Mouse (Mus musculus): ENCODE measurements at regions not wholly inside any gene's neighbourhood (a gene's known extent, or its start where the extent isn't known, plus 50 kb on each side); places are given as distances from the start of the nearest gene placed in this dataset.

DNA sequence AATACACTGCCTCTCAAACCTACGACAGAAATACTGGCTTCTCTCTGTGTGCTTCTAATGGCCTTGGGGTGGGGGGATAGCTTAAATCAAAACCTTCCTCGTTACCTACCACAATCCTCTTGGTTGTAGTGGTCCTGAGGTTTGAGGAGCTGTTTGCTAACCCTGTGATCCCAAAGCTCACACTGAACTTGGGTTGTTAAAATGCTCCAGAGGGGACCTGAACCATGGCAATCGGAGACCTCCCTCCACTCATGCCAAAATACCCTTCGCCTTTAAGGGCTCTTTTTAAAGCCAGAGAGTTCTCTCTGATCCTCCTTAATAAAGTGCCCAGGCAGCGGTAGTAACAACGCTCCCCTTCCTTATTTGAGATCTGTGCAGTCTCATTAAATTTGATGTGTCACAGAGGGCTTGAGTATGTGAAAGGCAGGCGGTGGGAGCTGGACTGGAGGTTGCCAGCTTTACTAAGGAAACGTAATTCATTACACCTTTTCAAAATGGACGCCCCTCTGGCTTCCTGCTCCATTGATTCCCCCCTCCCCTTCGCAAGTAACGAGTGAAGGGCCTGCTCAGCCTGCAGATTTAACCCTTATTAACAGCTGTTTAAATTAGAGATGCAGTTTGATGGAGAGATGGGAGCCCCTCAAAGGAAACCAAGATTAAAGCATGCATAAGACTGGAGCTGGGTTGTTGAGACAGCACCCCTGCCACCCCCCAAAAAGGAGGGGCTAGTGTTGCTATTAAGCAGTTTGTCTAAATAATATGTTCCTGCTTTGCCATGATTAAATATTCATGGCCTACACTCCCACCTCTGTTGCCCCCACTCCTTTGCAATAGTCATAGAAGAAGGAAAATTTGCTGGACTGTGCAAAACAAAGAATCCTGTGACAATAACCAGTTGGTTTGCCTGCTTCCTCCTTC lies 289.4 kb downstream of the Sorl1 start:
- ATAC-seq (ENCODE audit: poor library complexity, severe bottlenecking), result no peak

DNA sequence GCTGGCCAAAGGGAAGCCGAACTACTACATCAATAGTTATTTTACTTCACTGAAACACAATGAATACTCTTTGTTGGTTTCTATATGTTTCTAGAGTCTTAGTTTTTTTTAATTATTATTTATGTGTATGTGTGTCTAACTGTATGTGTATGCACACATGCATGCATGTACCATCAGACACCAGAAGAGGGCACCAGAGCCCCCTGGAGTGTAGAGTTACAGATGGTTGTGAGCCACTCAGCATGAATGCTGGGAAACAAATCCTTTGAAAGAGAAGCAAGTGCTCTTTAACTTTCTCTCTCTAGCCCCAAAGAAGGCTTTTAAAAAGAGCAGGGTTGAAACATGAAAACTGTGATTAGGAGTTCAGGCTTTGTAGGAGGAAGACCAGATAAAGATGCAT lies 290.7 kb downstream of the Sorl1 start:
- no peak for ATAC-seq (ENCODE audit: poor library complexity, severe bottlenecking)

DNA sequence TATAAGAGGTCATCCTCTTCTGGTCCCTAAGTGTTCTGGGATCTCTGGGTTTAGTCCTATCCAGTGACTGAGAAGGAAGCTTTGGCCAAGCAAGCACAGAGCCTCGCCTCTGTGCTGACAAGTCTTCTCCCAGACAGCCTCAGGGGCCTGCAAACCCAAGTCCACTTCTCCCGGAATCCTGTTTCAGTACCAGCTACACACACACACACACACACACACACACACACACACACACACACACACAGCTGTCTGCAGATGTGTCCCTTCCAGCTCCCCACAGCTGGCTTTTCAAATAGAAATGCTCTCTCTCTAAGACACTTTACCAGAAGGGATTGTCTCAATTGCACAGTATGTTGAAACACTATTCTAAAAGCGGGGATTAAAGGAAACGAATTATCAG lies 296.7 kb downstream of the Sorl1 start:
- no peak for ATAC-seq (ENCODE audit: poor library complexity, severe bottlenecking)

DNA sequence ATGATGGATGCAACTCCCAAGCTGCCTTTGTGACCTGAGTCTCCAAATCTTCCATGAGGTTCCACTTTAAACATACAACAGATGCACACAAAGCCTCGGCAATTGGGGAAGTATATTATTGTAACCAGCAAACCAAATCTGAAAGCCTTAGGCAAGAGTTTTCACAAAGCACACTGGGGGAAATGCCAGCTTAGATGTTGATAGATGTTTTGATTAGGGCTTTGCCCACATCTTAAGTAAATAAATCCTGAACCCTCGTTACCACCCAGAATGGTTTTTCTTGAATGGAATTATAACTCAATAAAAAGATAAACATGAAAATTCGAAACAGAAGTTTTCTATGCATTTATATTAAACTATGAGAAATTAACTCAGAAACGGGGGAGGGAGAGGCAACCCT lies 302.7 kb downstream of the Sorl1 start:
- ATAC-seq (ENCODE audit: poor library complexity, severe bottlenecking), result no peak

DNA sequence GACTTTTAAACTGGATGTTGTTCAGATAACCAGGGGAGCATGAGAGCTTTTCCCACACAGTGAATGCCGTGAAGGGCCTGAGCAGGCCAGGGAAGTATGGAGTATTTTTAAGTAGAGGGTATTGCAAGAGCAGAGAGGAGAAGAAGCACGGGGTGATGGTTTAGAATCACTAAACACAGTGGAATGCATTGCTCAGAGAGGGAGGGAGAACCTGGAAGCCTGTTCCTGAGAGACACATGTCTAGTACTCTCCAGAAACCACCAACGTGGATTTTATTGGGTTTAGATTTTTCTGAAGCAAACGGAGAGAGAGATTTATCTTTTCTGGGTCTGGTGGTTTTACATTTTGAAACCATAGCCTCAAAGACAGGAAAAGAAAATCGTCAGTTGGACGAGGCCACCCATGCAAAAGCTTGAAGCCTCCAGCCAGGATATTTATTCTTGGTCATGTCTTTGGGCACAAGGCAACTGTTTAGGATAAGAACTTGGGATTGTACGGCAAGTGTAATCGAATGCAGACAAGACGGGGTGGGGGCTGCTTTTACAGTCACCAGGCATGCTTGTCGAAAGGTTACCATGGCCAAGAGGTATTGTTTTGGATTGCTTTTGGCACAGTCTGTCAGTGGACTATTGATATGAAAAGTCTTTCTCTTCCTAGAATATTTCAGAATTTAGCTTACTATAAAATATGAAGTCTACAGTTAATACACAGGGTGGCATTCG lies 306.2 kb downstream of the Sorl1 start:
- no peak for ATAC-seq (ENCODE audit: poor library complexity, severe bottlenecking)

DNA sequence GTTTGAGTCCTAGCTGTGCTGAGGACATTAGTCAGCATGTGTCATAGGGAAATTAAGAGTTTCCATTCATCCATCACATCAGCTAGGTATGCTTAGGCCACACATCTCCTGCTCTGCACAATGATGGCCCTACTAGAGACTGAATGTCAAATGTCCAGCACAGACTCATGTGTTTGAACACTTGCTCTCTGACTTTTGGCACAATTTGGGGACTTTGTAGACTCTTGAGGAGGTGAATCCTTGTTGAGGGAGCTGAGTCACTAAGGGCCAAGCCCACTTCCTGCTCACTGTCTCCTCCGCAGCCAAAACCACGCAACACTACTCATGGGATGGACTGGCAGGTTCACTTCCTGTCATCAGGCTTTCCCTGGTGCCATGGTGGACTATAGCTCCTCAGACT lies 308.2 kb downstream of the Sorl1 start:
- no peak for ATAC-seq (ENCODE audit: poor library complexity, severe bottlenecking)

DNA sequence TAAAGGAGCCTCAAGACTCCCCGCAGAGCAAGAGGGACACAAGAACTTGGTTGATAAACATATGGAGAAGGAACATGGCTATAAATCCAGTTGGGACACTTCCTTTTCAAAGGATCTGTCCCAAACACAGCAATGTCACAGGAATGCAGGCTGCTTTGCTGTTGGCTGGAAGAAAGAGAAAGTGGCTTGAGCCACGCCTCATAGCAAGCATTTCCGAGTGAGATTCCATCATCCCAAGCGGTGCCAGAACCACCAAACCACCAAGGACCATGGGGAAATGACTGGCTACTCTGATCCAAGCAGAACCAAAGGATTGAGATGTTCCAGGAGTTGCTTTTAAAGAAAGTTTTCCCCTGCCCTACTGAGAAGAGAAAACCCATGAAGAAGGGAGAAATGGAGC lies 314.8 kb downstream of the Sorl1 start:
- ATAC-seq (ENCODE audit: poor library complexity, severe bottlenecking), result no peak

DNA sequence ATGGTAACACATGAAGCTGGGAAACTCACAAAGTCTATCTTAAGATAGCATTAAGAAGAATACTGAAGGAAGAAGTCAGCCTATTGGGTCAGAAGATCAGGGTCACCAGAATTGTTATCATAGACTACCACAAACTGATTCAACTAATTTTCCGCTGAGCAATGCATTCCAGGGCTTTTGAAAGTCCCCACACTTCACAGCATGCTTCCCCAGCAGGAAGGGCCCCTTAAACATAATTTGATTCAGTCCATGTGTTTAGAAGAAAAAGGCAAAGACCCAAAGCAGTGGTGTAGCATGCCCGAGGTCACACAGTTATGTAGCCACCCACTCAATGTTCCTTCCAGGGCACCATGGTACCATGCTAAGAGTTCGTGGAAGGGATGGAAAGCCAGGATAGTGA lies 315.3 kb downstream of the Sorl1 start:
- ATAC-seq (ENCODE audit: poor library complexity, severe bottlenecking), result no peak

DNA sequence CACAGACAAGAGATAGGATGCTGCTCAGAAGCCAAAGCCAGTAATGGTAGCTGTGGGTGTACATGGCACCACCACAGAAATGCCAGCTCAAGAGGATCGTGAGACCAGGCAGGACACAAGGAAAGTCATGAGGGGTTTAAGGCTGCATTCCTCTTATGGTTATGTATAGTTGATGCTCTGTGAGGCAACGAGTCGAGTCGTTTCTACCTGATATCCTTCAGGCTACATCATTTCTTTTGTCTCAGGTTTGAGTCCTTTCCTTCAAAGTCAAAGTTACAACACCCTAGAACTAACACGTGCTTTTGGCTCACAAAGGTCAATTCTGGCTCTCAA lies 317.8 kb downstream of the Sorl1 start:
- ATAC-seq (ENCODE audit: poor library complexity, severe bottlenecking), result no peak

DNA sequence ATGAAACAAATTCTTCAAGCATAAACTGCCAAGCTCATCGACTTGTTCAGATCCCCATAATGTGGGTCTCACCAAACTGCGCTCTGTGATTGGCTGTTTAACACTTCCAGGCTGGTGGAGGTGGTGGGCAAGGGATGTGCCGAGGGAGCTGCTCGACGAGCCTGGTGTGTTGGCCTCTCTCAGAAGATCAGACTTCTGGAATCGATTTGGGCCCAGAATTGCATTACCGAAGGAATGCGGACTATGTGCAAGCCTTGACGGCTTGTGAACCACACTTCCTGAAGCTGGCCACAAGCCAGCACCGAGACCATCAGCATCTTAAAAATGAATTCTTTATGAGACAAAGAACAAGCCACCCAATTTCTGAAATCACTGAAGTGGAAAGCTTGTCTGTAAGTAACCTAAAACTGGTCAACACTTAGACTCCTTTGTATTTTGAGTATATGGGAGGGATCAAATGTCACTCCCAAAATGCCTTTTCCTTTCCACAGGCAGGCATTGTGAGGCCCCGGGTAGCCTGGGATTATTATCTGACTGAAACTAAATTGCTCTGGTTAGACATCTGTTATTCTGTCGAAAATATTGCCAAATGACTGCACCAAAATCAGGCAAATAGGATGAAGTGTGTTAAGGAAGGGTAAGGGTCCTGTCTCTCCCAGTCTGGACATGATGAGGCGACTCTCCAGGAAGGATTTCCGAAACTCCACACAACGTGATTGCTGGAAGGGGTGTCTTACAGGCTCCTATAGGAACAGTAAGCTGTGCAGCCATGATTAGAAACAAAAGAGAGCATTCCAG lies 318.4 kb downstream of the Sorl1 start:
- ATAC-seq (ENCODE audit: poor library complexity, severe bottlenecking), result no peak

DNA sequence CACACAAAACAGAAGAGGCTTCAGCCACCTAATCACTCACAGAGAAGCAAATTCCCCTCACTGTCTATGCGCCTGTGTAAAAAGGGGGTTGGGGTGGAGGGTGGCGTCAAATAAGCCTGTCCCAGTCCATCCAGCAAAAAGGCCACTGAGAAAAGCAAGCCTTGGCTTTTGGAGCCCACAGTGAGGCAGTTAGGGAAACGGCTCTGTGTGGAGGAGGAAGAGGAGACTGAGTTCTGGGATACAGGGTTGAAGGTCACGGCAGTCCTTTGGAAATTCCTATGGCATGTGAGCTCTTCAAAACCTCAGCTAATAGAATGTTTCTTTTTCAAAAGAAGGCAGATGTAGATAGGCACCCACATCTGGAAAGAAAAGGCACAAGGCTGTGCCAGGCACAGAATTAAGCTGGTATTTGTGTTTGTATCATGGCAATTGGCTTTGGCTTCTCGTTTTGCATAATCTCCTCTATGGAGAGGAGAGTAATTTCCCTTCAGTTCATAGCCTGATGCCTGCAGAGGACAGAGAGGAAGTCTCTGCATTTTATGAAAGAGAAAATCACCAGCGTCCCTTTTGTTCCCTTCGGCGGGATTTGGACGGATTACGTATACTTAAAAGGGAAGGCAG lies 319.3 kb downstream of the Sorl1 start:
- no peak for ATAC-seq (ENCODE audit: poor library complexity, severe bottlenecking)

DNA sequence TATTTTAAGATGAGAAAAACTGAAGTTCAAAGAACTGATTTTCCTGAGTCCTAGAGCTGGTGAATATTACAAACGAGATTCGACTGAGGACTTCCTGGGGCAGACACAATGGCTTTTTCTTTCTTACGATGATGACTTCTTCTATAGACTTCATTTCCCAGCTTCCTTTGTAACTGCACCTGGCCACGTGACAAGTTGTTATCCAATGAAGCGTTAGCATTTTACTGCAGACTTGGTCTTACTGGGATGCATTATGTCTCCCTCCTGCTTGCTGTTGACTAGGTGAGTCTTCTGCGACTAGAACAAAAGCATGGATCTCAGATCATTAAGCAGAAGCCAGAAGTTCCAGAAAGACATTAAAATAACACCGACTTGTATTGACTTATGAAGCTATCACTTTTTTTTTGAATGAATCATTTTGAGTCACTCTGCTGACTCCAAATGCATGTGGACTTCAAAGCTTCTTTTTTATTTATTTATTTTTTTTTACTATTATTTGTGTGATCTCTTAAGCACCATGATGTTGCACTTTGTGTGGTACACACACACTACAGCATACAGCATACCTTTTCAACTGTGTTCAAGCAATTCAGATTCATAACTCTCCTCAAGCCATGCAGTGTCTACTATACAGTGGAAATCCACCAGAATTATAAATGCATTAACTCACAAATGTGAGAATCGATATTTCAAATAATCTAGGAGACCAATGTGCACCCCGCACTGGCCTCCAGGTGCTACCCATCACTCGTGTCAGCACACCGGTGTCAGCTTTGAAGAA lies 320.2 kb downstream of the Sorl1 start:
- no peak for ATAC-seq (ENCODE audit: poor library complexity, severe bottlenecking)

DNA sequence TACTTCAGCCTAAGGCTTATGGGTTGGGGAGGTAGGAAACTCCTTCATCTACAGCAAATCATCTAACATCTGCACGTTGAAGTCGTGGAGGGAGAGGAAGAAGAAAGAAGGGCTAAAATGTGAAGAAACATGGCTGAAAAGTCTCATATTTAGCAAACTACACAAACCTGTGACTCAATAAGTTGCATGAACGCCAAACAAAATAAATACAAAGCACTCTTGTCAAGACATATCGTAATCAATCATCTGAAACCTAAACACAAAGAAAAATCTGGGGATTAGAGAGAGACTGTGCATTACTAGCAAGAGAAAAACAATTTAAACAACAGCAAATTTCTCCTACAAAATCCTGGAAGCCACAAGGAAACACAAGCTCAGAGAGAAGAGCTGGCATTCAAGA lies 322.7 kb downstream of the Sorl1 start:
- ATAC-seq (ENCODE audit: poor library complexity, severe bottlenecking), result no peak

DNA sequence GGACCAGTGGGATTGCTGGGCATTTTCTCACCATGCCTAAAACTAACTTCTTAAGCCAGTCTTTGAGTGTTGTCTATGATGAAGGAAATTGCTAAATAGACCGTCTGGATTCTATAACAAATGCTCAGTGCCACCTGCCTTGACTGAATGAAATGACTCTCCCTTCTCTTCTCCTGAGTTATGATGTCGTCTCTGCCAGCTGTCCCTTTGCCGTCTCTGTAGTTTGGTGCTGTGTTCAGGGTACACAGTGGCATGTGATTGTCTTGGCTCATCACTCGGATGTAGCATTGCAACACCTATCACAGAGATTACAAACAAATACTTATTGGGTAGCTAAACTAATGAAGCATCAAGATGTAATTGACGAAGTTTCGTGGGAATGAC lies 331.3 kb downstream of the Sorl1 start:
- no peak for ATAC-seq (ENCODE audit: poor library complexity, severe bottlenecking)

DNA sequence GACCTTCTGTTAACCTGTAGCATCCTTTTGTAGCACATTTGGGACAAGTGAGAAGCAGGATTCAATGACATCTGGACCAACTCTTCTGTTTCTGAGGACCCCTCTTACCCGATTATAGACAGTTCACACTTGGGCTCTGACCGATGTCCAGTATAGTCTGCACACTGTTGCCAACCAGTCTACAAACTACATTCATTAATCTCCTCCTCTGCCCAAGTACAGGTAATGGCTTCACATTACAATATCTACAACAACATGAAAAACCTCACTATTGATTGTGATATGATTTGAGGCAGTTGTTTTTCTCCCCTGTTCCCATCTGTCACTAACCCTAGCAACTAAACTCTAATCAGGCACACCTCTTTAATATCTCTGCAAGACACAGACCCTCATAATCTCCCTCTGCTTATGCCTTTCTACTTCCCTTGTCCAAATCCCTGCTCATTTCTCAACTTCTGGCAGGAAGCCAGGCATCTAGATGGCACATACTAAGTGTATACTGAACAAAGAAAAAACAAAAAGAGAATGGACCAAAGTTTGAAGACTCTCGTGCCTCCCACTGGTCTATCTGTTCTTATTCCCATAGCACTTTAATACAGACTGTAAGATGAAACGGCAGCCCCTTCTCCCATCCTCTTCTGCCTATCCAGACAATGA lies 331.8 kb downstream of the Sorl1 start:
- ATAC-seq (ENCODE audit: poor library complexity, severe bottlenecking), result no peak

DNA sequence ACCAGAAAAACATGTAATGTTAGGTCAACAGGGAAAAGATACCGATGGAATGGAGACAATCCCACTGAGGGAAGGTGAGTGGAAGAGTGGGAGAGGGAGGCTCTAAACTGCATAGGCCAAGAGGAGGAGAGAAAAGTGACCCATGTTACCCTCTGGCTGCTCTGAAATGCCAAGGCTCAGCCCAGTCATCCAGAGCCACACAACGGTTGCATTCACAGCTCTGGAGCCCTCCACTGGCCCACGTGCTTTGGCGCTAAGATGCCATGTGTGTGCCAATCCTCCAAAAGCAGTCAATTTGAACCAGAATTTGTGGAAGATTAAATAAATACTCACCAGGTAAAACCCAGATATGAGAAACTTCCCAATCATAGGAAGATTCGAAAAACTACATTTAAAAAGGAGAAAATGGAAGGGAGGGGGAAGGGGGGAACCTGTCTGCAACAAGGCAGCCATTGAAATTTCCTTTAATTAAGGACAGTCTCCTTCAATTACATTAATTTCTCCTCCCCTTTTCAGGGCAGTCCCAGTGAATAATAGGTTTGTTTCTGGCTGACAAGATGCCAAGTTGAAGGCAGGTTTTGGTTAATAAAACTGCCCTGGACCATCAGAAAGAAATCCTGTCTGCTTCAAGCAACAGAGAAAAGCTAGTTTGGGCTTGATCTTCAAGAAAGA lies 332.5 kb downstream of the Sorl1 start:
- ATAC-seq (ENCODE audit: poor library complexity, severe bottlenecking), result no peak

DNA sequence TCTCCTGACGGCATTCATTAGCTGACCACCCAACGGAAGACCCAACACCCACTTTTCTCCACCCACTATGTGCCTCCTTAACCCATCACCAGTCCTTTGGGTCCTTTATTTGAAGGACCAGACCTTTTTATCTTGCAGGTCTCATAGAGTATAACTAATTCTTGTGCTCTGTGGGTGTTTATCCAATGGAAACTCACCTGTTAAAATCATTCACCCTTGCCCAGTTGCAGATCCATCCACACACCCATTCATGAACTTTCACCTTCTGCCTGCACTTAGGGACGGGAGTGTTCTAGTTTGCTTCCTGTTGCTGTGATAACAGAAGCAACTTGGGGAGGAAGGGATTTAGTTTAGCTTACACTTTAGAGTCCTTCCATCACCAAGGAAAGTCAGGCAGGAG lies 339.0 kb downstream of the Sorl1 start:
- ATAC-seq (ENCODE audit: poor library complexity, severe bottlenecking), result no peak

DNA sequence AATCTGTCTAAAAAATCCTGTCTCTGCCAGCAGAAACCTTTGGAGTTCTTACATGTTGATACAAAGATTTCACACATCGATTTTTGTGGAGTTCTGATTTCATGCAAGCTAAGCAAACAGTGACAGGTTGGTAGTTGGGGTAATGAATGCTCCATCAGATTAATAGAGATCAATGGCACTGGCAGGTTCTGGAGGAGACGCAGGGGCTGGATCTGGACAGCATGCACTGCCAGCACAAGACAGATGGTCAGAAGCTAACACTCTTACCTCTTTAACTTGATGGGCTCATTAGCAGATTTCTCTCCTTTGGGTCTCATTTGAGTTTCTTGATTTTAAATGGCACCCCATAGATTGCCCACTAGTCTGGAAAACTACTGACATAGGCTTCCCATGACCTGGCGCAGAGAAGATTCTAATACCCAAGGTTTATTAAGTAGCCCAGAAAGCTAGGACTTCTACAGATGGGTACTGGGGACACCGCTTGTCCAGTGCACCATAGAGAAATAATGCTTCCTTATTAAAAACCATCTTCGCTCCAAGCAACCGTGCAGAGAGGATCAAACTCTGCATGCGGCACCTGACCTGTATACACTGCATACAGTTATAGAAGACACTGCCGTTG lies 351.7 kb downstream of the Sorl1 start:
- ATAC-seq (ENCODE audit: poor library complexity, severe bottlenecking), result no peak

DNA sequence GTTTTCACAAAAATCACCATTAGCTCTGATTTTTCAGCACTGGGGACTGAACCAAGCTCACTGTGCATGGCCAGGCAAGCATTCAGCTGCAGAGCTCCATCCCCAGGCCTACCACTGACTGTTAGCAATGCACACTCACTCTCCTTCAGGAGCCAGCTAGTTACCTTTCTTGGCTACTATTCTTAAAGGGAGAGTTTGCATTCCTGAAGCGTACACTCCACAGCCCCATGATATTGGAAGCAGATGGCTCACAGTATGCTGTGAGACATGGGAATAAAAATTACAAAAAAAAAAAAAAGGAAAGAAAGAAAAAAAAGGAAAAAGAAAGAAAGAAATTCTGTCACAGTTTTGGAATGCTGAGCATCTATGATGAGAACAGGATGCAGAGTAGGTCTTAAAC lies 352.8 kb downstream of the Sorl1 start:
- ATAC-seq (ENCODE audit: poor library complexity, severe bottlenecking), result no peak

All from megakaryocyte, adult 5-6 weeks (primary cell).